Mouse (Mus musculus) midbrain, embryonic 16.5 days (tissue): Measurements from ENCODE around the gene Sco2. TPM values are rescaled to one million over a fixed set of nuclear protein-coding genes. Genes with fewer than 3 reads are reported as not detected.
A peak's percentile ranks its signal among the peaks of the same experiment; 100 is the strongest.

ENCODE experiments used
- ATAC-seq: fragments of 200-750 bp; cut with Nextera tagmentation; 2 replicates; pipeline ENCODE4 v1.8.0; 2017; ENCODE audit warnings: moderate TSS enrichment
- H3K27ac ChIP-seq: fragments of 300-500 bp; sonication (generic); 2 replicates; pipeline ENCODE4 v1.5.1; 2014; ENCODE audit warnings: mild to moderate bottlenecking, low read length, mixed read lengths
- H3K27me3 ChIP-seq: fragments of 300-500 bp; sonication (generic); 2 replicates; pipeline ENCODE4 v1.6.1; 2014; ENCODE audit warnings: low read depth, low read length, mixed read lengths; ENCODE audit not compliant: control insufficient read depth, insufficient read depth
- H3K36me3 ChIP-seq: fragments of 300-500 bp; sonication (generic); 2 replicates; pipeline ENCODE4 v1.6.1; 2014; ENCODE audit warnings: mild to moderate bottlenecking, low read length, moderate library complexity, mixed read lengths; ENCODE audit not compliant: control insufficient read depth, insufficient read depth
- H3K4me1 ChIP-seq: fragments of 300-500 bp; sonication (generic); 2 replicates; pipeline ENCODE4 v1.6.1; 2014; ENCODE audit warnings: mild to moderate bottlenecking, low read length, mixed read lengths; ENCODE audit not compliant: control insufficient read depth, insufficient read depth
- H3K4me2 ChIP-seq: fragments of 300-500 bp; sonication (generic); 2 replicates; pipeline ENCODE4 v1.6.1; 2014; ENCODE audit warnings: mild to moderate bottlenecking, low read length, mixed read lengths
- H3K4me3 ChIP-seq: fragments of 300-500 bp; sonication (generic); 2 replicates; pipeline ENCODE4 v1.5.1; 2014; ENCODE audit warnings: low read depth, mild to moderate bottlenecking, low read length, moderate library complexity, mixed read lengths
- H3K9ac ChIP-seq: fragments of 300-500 bp; sonication (generic); 2 replicates; pipeline ENCODE4 v1.6.1; 2014; ENCODE audit warnings: low read depth, low read length, mixed read lengths
- H3K9me3 ChIP-seq: fragments of 300-500 bp; sonication (generic); replicated peaks from 2 replicates; pipeline ENCODE4 v1.6.1; 2014; ENCODE audit warnings: mild to moderate bottlenecking, low read length, mixed read lengths; ENCODE audit not compliant: control insufficient read depth, poor library complexity, severe bottlenecking
- WGBS: fragments of 180-500 bp; shearing (Covaris S2); extraction: QIAGEN DNeasy Blood & Tissue Kit; methylation state at CpG from one replicate; pipeline ENCODE4 v1.1.7; 2014; 5-methylcytosine and 5-hydroxymethylcytosine counted together
- polyA plus RNA-seq: library from polyadenylated mRNA; unstranded; fragments of >200 nt; fragmentation: Nextera tagmentation; extraction: Ambion mirVana; gene quantifications from 2 replicates; pipeline ENCODE4 v1.2.1, GENCODE M21; 2015

The Sco2 gene
- polyA plus RNA-seq, 1 experiment from 2014 or later: 16.4 TPM

- Histone ChIP-seq H3K27ac (no peak overlapping the region), H3K9me3 (no peaks in the 10 kb centered on the region), H3K36me3 (no peaks in the 10 kb centered on the region), H3K27me3 (no peaks in the 10 kb centered on the region), H3K4me2 (no peak overlapping the region), H3K4me1 (no peaks in the 10 kb centered on the region), H3K9ac (no peak overlapping the region), H3K4me3 (no peak overlapping the region)
- no peak for ATAC-seq
- 91% methylated on average over 4 of the region's 4 CpGs for WGBS
Measured at GRCm38 (mm10) chr15:89396883-89397282, 23.2 kb upstream of the Sco2 start.

GRCm38 (mm10) chr15:89390081-89390480, 16.4 kb upstream of the Sco2 start:
- Histone ChIP-seq H3K36me3 (no peaks in the 10 kb centered on the region), H3K4me2 (no peak overlapping the region), H3K9ac (no peak overlapping the region), H3K4me1 (no peaks in the 10 kb centered on the region), H3K9me3 (no peaks in the 10 kb centered on the region), H3K27me3 (no peaks in the 10 kb centered on the region), H3K27ac (no peak overlapping the region), H3K4me3 (no peak overlapping the region)
- ATAC-seq: no peak
- 94% methylated on average over 10 of the region's 10 CpGs for WGBS

- Histone ChIP-seq H3K4me1 (no peaks in the 10 kb centered on the region), H3K27me3 (no peaks in the 10 kb centered on the region; the same call in 1 of the 2 replicates), H3K4me3 (no peak overlapping the region), H3K9ac (no peak overlapping the region), H3K27ac (no peak overlapping the region), H3K36me3 (no peaks in the 10 kb centered on the region), H3K9me3 (no peaks in the 10 kb centered on the region), H3K4me2 (no peak overlapping the region)
- ATAC-seq: no peak
- 50% methylated on average over 12 of the region's 12 CpGs for WGBS
Measured at GRCm38 (mm10) chr15:89387127-89387526, 13.5 kb upstream of the Sco2 start.

- H3K9me3 ChIP-seq: no peaks in the 10 kb centered on the region
- no peaks in the 10 kb centered on the region for H3K4me1 ChIP-seq
- no peak within 1 kb of the TSS for H3K4me2 ChIP-seq
- H3K4me3 ChIP-seq: no peak within 1 kb of the TSS
- peaks cover under 1% of the 10 kb centered on the region for H3K27me3 ChIP-seq
- no peaks in the 10 kb centered on the region for H3K36me3 ChIP-seq
- WGBS: 91% methylated on average over 7 of the region's 7 CpGs
- no peak within 1 kb of the TSS for H3K27ac ChIP-seq
- ATAC-seq: no peak
- no peak within 1 kb of the TSS for H3K9ac ChIP-seq
Measured at GRCm38 (mm10) chr15:89384617-89385016, 11.0 kb upstream of the Sco2 start, which contains the start of gene Klhdc7b. Klhdc7b (plus strand) TSS chr15:89384917.

- whole genome bisulfite sequencing: 13% methylated on average over 10 of the region's 10 CpGs
- ATAC-seq: no peak
- no peaks in the 10 kb centered on the region for H3K36me3 ChIP-seq
- no peak overlapping the region for H3K27ac ChIP-seq
- no peak overlapping the region for H3K9ac ChIP-seq
- H3K27me3 ChIP-seq: peaks cover 35% of the 10 kb centered on the region
- H3K9me3 ChIP-seq: no peaks in the 10 kb centered on the region
- peaks cover 13% of the 10 kb centered on the region; the same call in 1 of the 2 replicates for H3K4me1 ChIP-seq
- peak overlapping the region; percentile 72 for H3K4me2 ChIP-seq
- H3K4me3 ChIP-seq: peak overlapping the region; percentile 40; the same call in 1 of the 2 replicates
Measured at GRCm38 (mm10) chr15:89379429-89379828, 5.8 kb upstream of the Sco2 start.

GRCm38 (mm10) chr15:89378831-89379401, 5.3 kb upstream of the Sco2 start, which contains the start of gene Odf3b:
Odf3b (minus strand) TSS chr15:89379282.
- under 1% methylated on average over 31 of the region's 33 CpGs for WGBS
- H3K4me3 ChIP-seq: peak within 1 kb of the TSS; percentile 40
- peaks cover 17% of the 10 kb centered on the region; the same call in 1 of the 2 replicates for H3K4me1 ChIP-seq
- peak within 1 kb of the TSS; percentile 72 for H3K4me2 ChIP-seq
- ATAC-seq: peak; percentile 25; the same call in 1 of the 2 replicates
- no peaks in the 10 kb centered on the region for H3K36me3 ChIP-seq
- no peaks in the 10 kb centered on the region for H3K9me3 ChIP-seq
- H3K9ac ChIP-seq: peak within 1 kb of the TSS; percentile 49
- H3K27me3 ChIP-seq: peaks cover 35% of the 10 kb centered on the region
- H3K27ac ChIP-seq: no peak within 1 kb of the TSS

- H3K9ac ChIP-seq: peak overlapping the region; percentile 49
- WGBS: 13% methylated on average over 41 of the region's 46 CpGs
- H3K36me3 ChIP-seq: no peaks in the 10 kb centered on the region
- no peaks in the 10 kb centered on the region for H3K9me3 ChIP-seq
- H3K4me1 ChIP-seq: peaks cover 17% of the 10 kb centered on the region; the same call in 1 of the 2 replicates
- peak overlapping the region; percentile 72 for H3K4me2 ChIP-seq
- H3K4me3 ChIP-seq: peak overlapping the region; percentile 40
- H3K27me3 ChIP-seq: peaks cover 35% of the 10 kb centered on the region
- no peak for ATAC-seq
- no peak overlapping the region for H3K27ac ChIP-seq
Measured at GRCm38 (mm10) chr15:89377938-89378828, 4.5 kb upstream of the Sco2 start.

GRCm38 (mm10) chr15:89377362-89377761, 3.7 kb upstream of the Sco2 start:
- H3K4me1 ChIP-seq: peaks cover 24% of the 10 kb centered on the region
- no peak overlapping the region for H3K27ac ChIP-seq
- no peaks in the 10 kb centered on the region for H3K36me3 ChIP-seq
- H3K9me3 ChIP-seq: no peaks in the 10 kb centered on the region
- no peak overlapping the region for H3K9ac ChIP-seq
- H3K27me3 ChIP-seq: peaks cover 35% of the 10 kb centered on the region
- 7% methylated on average over 18 of the region's 18 CpGs for WGBS
- ATAC-seq: no peak
- no peak overlapping the region for H3K4me3 ChIP-seq
- H3K4me2 ChIP-seq: no peak overlapping the region

- WGBS: 20% methylated on average over 16 of the region's 16 CpGs
- Histone ChIP-seq H3K9ac (no peak within 1 kb of the TSS), H3K9me3 (no peaks in the 10 kb centered on the region), H3K4me3 (no peak within 1 kb of the TSS), H3K27ac (no peak within 1 kb of the TSS), H3K27me3 (peaks cover 35% of the 10 kb centered on the region), H3K4me1 (peaks cover 24% of the 10 kb centered on the region), H3K36me3 (peaks cover 1% of the 10 kb centered on the region), H3K4me2 (no peak within 1 kb of the TSS)
- no peak for ATAC-seq
Measured at GRCm38 (mm10) chr15:89376957-89377356, 3.3 kb upstream of the Sco2 start, which contains the start of gene Tymp. Tymp (minus strand) TSS chr15:89377039.
